Mouse (Mus musculus) cerebellum, adult 2 months (tissue): ENCODE measurements around the gene Bcl6.

Source experiments
- CTCF ChIP-seq: fragments of 200-500 bp; IDR thresholded peaks from 2 replicates; pipeline ENCODE4 v1.5.1; 2011; ENCODE audit warnings: low read depth, mild to moderate bottlenecking, control low read depth, low read length, moderate library complexity, borderline replicate concordance; ENCODE audit not compliant: insufficient read depth
- POLR2A ChIP-seq: fragments of 200-500 bp; IDR thresholded peaks from 2 replicates; pipeline ENCODE4 v1.6.1; 2011; ENCODE audit warnings: low read length, control low read depth, borderline replicate concordance; ENCODE audit not compliant: insufficient read depth

DNA sequence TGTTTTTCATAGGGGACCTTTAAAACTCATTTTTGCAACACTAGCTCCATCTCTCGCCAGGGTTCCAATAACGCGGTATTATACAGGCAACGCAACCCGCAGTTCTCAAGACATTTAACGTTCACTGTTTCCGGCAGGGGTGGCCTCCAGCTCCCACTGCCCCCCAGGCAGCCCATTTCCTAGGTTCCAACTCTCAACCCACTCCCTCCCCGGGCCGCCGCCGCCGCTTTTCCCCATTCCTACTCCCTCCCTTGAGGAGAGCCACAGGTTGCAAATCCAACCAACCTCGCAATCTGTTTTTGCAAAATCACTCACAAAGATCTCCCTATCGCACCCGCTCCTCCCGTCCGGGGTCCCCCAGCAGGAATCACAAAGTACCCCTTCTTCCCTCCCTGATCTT is 1.8 kb downstream of the Bcl6 start:
- TF ChIP-seq CTCF (no peak), POLR2A (peak; percentile 21; the same call in 1 of the 2 replicates)
